Mouse (Mus musculus): ENCODE measurements at regions not wholly inside any gene's neighbourhood (a gene's known extent, or its start where the extent isn't known, plus 50 kb on each side); places are given as distances from the start of the nearest gene placed in this dataset.

GRCm38 (mm10) chr8:49274031-49274430 is 430.3 kb upstream of the Tenm3 start:
- Histone ChIP-seq H3K27ac (no peak overlapping the region), H3K9me3 (no peaks in the 10 kb centered on the region), H3K4me1 (peaks cover 8% of the 10 kb centered on the region; the same call in 1 of the 2 replicates), H3K36me3 (replicated peaks) (no peaks in the 10 kb centered on the region), H3K4me3 (no peak overlapping the region), H3K27me3 (ENCODE audit: poor library complexity, severe bottlenecking) (no peaks in the 10 kb centered on the region)
- no peak for DNase-seq (ENCODE audit: extremely low spot score, low spot score)
- WGBS: 91% methylated on average over 4 of the region's 4 CpGs

GRCm38 (mm10) chr8:49273109-49273508 is 429.4 kb upstream of the Tenm3 start:
- Histone ChIP-seq H3K9me3 (no peaks in the 10 kb centered on the region), H3K27ac (no peak overlapping the region), H3K36me3 (replicated peaks) (no peaks in the 10 kb centered on the region), H3K4me1 (peaks cover 8% of the 10 kb centered on the region; the same call in 1 of the 2 replicates), H3K4me3 (no peak overlapping the region), H3K27me3 (ENCODE audit: poor library complexity, severe bottlenecking) (no peaks in the 10 kb centered on the region)
- 97% methylated on average over 1 of the region's 1 CpGs for WGBS
- DNase-seq (ENCODE audit: extremely low spot score, low spot score): no peak

GRCm38 (mm10) chr8:49263416-49263815 is 419.7 kb upstream of the Tenm3 start:
- DNase-seq (ENCODE audit: extremely low spot score, low spot score): no peak
- Histone ChIP-seq H3K4me1 (peaks cover 38% of the 10 kb centered on the region), H3K4me3 (no peak overlapping the region), H3K9me3 (no peaks in the 10 kb centered on the region), H3K27me3 (ENCODE audit: poor library complexity, severe bottlenecking) (no peaks in the 10 kb centered on the region), H3K36me3 (replicated peaks) (no peaks in the 10 kb centered on the region), H3K27ac (peak overlapping the region; percentile 2; the same call in 1 of the 2 replicates)
- WGBS: 68% methylated on average over 6 of the region's 6 CpGs

- no peak overlapping the region for H3K4me3 ChIP-seq
- no peaks in the 10 kb centered on the region for H3K9me3 ChIP-seq
- H3K4me1 ChIP-seq: peaks cover 37% of the 10 kb centered on the region
- H3K27ac ChIP-seq: peak overlapping the region; percentile 2; the same call in 1 of the 2 replicates
- no peaks in the 10 kb centered on the region for H3K27me3 ChIP-seq (ENCODE audit: poor library complexity, severe bottlenecking)
- H3K36me3 ChIP-seq (replicated peaks): no peaks in the 10 kb centered on the region
- DNase-seq (ENCODE audit: extremely low spot score, low spot score): no peak
- 48% methylated on average over 3 of the region's 3 CpGs for WGBS
Measured at GRCm38 (mm10) chr8:49262797-49263196, 419.0 kb upstream of the Tenm3 start.

GRCm38 (mm10) chr8:49255954-49256353 is 412.2 kb upstream of the Tenm3 start:
- Histone ChIP-seq H3K9me3 (no peaks in the 10 kb centered on the region), H3K27me3 (ENCODE audit: poor library complexity, severe bottlenecking) (no peaks in the 10 kb centered on the region), H3K36me3 (replicated peaks) (no peaks in the 10 kb centered on the region), H3K4me3 (no peak overlapping the region), H3K27ac (no peak overlapping the region), H3K4me1 (peaks cover 4% of the 10 kb centered on the region)
- WGBS: 80% methylated on average over 2 of the region's 2 CpGs
- no peak for DNase-seq (ENCODE audit: extremely low spot score, low spot score)

- H3K4me1 ChIP-seq: peaks cover 4% of the 10 kb centered on the region
- DNase-seq (ENCODE audit: extremely low spot score, low spot score): no peak
- no peak overlapping the region for H3K27ac ChIP-seq
- H3K36me3 ChIP-seq (replicated peaks): no peaks in the 10 kb centered on the region
- H3K9me3 ChIP-seq: no peaks in the 10 kb centered on the region
- no peaks in the 10 kb centered on the region for H3K27me3 ChIP-seq (ENCODE audit: poor library complexity, severe bottlenecking)
- H3K4me3 ChIP-seq: no peak overlapping the region
- 74% methylated on average over 3 of the region's 3 CpGs for WGBS
Measured at GRCm38 (mm10) chr8:49254311-49254828, 410.6 kb upstream of the Tenm3 start.

GRCm38 (mm10) chr8:49243002-49243401 is 399.3 kb upstream of the Tenm3 start:
- Histone ChIP-seq H3K4me1 (peaks cover 8% of the 10 kb centered on the region; the same call in 1 of the 2 replicates), H3K36me3 (replicated peaks) (no peaks in the 10 kb centered on the region), H3K4me3 (no peak overlapping the region), H3K27ac (no peak overlapping the region), H3K27me3 (ENCODE audit: poor library complexity, severe bottlenecking) (peaks cover 33% of the 10 kb centered on the region), H3K9me3 (no peaks in the 10 kb centered on the region)
- WGBS: 54% methylated on average over 5 of the region's 5 CpGs
- DNase-seq (ENCODE audit: extremely low spot score, low spot score): no peak

GRCm38 (mm10) chr8:49236822-49237071 is 393.0 kb upstream of the Tenm3 start:
- 69% methylated on average over 4 of the region's 4 CpGs for WGBS

GRCm38 (mm10) chr8:49236021-49236821 is 392.5 kb upstream of the Tenm3 start:
- DNase-seq (ENCODE audit: extremely low spot score, low spot score): peak; percentile 18
- Histone ChIP-seq H3K27ac (0 out of 2 replicates have a peak overlapping the region, but pooled peaks have one; percentile 20), H3K36me3 (replicated peaks) (no peaks in the 10 kb centered on the region), H3K4me1 (peaks cover 17% of the 10 kb centered on the region), H3K27me3 (ENCODE audit: poor library complexity, severe bottlenecking) (peaks cover 48% of the 10 kb centered on the region), H3K4me3 (no peak overlapping the region), H3K9me3 (no peaks in the 10 kb centered on the region)
- 64% methylated on average over 7 of the region's 7 CpGs for WGBS

More at GRCm38 (mm10) chr8:49236822-49237071, 393.0 kb upstream of the Tenm3 start:
- Histone ChIP-seq H3K4me3 (no peak overlapping the region), H3K36me3 (replicated peaks) (no peaks in the 10 kb centered on the region), H3K4me1 (peaks cover 17% of the 10 kb centered on the region), H3K27ac (0 out of 2 replicates have a peak overlapping the region, but pooled peaks have one; percentile 20), H3K9me3 (no peaks in the 10 kb centered on the region), H3K27me3 (ENCODE audit: poor library complexity, severe bottlenecking) (peaks cover 47% of the 10 kb centered on the region)
- DNase-seq (ENCODE audit: extremely low spot score, low spot score): no peak

GRCm38 (mm10) chr8:49223841-49224420 is 380.2 kb upstream of the Tenm3 start:
- H3K4me1 ChIP-seq: no peaks in the 10 kb centered on the region
- no peaks in the 10 kb centered on the region for H3K9me3 ChIP-seq
- 0 out of 2 replicates have a peak, but pooled peaks cover 7% of the 10 kb centered on the region for H3K27me3 ChIP-seq (ENCODE audit: poor library complexity, severe bottlenecking)
- no peak overlapping the region for H3K27ac ChIP-seq
- no peak for DNase-seq (ENCODE audit: extremely low spot score, low spot score)
- WGBS: 86% methylated on average over 18 of the region's 18 CpGs
- no peak overlapping the region for H3K4me3 ChIP-seq
- no peaks in the 10 kb centered on the region for H3K36me3 ChIP-seq (replicated peaks)

GRCm38 (mm10) chr8:49195333-49195640 is 351.5 kb upstream of the Tenm3 start:
- no peak for DNase-seq (ENCODE audit: extremely low spot score, low spot score)
- Histone ChIP-seq H3K27ac (peak overlapping the region; percentile 9; the same call in 1 of the 2 replicates), H3K9me3 (no peaks in the 10 kb centered on the region)

GRCm38 (mm10) chr8:49194592-49195332 is 351.0 kb upstream of the Tenm3 start:
- Histone ChIP-seq H3K27me3 (ENCODE audit: poor library complexity, severe bottlenecking) (no peaks in the 10 kb centered on the region), H3K36me3 (replicated peaks) (no peaks in the 10 kb centered on the region), H3K4me1 (peaks cover 16% of the 10 kb centered on the region), H3K9me3 (no peaks in the 10 kb centered on the region), H3K27ac (peak overlapping the region; percentile 9; the same call in 1 of the 2 replicates), H3K4me3 (no peak overlapping the region)
- DNase-seq (ENCODE audit: extremely low spot score, low spot score): no peak
- 54% methylated on average over 11 of the region's 11 CpGs for WGBS

More at GRCm38 (mm10) chr8:49195333-49195640, 351.5 kb upstream of the Tenm3 start:
- H3K4me1 ChIP-seq: peaks cover 16% of the 10 kb centered on the region
- WGBS: 64% methylated on average over 4 of the region's 4 CpGs
- H3K4me3 ChIP-seq: no peak overlapping the region
- H3K27me3 ChIP-seq (ENCODE audit: poor library complexity, severe bottlenecking): no peaks in the 10 kb centered on the region
- H3K36me3 ChIP-seq (replicated peaks): no peaks in the 10 kb centered on the region

All from forebrain, embryonic 10.5 days (tissue).